Mouse (Mus musculus) retina, postnatal 7 days (tissue): ENCODE measurements around the gene Nexn.
"Not testable (repeated sequence)": the region's sequence is repeated elsewhere in the genome, so short reads cannot be mapped to it uniquely, and the experiment has no call there.

Experiments
- DNase-seq: peaks from one replicate; pipeline ENCODE4 v3.0.0-alpha.2; 2012; ENCODE audit warnings: low read depth, low spot score

Gene Nexn

DNA sequence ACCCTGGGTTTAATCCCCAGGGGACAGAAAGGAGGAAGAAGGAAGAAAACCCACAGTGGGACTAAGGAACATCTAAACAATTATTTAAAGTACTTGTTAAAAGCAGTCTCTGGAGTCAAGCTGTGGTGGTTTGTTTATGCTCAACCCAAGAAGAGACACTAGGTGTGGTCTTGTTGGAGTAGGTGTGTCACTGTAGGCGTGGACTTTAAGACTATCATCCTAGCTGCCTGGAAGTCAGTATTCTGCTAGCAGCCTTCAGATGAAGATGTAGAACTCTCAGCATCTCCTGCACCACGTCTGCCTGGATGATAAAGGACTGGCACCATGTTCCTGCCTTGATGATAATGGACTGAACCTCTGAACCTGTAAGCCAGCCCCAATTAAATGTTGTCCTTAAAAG lies 68.9 kb downstream of the Nexn start:
- not testable (repeated sequence) for DNase-seq

DNA sequence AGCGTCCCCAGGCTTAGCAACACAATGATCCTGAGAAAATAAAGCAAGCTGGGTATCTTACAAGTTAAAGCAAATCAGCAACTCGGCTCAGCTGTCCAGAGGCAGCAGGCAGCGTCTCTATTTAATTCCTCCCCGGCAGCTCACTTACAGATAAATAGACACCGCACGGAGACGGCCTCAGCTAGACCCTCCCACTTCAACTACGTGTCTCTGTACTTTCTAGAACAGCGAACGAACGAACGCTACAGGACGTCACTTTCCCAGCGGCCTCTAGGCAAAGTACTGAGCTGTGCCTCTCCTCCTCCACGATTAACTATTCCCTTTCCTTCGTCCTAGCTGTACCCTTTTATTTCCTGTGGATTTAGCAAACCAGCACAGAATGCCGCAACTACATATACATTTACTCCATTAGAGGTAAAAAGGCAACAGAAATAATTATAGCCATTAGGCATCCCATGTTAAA lies 72.5 kb downstream of the Nexn start:
- peak; percentile 57 for DNase-seq

DNA sequence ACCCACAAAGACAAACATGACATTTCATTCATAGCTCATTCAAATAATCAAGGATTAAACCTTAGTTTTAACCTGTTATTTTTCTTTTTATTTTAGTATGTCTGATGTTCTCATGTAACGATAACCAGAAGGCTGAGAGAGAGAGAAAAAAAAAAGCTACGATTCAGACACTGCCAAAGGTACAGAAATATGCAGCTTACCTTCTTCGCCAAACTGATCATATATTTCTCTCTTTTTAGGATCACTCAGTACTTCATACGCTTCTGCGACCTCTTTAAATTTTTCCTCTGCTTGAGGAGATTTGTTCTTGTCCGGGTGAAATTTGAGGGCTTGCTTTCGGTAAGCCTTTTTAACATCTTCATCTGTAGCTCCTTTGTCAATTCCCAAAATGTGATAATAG lies 73.0 kb downstream of the Nexn start:
- DNase-seq = no peak

DNA sequence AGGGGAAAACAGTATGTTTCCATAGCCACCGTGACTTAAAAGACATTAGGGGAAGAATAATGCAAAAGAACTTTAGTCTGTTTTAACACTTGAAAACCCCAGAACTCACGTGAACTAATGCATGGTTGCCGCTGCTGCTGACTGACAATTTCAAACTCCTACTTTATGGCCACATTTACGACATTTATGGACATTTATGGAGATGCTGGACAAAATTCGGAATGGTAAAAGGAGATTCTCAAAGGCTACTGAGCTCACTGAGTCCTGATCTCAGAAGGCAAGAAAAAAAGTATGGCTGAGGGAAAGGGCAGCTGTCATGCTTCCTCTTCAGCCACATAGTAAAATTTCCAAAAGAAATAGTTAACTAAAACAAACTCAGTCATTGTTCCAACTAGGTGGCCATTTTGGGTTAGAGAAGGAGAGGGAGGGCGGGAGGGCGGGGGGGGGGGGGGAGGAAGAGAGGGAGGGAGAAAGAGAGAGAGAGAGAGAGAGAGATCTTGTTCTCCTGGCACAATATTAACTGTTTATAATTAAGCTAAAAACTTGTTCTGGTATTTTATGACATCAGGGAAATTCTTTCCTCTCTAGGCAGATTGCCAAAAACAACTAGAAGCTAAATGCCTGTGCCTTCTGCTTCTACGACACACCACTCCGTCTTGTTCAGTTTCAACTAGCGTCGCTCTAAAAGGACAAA lies 73.8 kb downstream of the Nexn start:
- no peak for DNase-seq

DNA sequence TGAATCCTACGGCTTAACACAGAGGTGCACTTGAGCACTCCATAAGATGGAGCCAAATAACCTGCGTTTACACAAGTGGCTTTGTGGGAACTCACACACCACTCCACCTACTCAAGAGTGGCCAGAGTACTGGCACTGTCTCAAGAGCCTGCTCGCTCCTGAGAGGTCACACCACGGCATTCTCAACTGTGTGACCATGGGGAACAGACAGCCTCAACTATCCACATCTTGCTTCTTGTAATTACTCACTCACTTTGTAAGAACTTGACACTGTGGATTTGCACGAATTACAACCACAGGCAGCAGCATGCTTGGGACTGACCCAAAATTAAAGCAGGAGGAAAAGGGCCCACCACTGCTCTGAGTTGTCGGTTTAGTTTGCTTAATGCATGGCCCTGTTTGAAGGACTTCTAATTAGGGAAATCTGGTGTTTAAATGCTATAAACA lies 74.3 kb downstream of the Nexn start:
- no peak for DNase-seq

DNA sequence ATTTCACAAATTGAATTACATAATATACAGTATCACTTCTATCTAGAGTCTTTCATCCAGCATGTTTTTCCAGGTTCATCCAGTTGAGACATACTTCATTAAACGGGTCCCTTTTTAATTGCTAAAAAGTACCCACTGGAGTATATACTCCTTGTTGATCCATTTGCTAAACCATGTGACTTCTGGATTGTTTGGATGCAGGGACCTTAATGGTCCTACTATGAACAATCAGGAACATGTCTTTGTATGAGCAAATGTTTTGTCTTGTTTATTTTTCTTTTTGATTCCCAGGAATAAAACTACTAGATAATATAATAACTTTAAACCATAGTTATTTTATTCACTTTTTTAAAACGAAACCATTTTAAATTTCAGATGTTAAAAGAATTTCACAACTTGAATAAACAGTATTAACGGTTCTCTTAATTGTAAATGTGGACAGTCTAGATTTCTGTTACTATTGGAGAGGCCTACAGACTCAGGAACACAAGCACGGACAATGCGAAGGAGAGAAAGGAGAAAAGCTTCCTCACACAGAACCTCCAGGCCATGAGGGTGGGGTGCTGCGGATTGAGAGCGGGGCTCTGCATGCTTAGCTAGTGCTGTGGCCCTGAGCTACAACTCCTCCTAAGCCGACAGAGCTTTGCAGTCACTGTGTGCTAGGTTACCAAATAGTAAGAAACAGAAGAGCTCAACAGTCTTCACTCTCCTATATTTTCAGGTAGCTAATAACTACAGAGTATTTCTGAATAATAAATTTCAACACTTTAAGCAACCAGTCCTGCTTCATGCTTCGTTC lies 75.3 kb downstream of the Nexn start:
- no peak for DNase-seq

DNA sequence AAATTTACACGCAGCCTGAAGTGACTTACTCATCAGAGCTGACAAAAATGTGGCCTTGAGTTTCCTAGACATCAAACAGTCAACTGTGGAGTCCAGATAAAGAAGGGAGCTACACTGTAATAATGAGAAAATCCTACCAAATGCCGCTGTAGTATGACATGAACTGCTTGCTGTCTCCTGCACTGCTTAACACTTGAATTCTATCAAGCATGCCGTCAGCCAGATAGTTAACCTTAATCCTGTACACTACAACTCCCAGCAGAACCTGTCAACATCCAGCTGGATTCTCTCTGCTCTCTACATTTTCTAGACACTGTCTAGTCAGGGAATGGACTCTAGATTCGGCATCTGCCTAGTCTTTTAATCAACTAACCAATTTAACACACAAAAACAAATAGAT lies 76.8 kb downstream of the Nexn start:
- no peak for DNase-seq
